Mouse (Mus musculus): ENCODE measurements around the gene Rhno1.

Rhno1 gene

DNA sequence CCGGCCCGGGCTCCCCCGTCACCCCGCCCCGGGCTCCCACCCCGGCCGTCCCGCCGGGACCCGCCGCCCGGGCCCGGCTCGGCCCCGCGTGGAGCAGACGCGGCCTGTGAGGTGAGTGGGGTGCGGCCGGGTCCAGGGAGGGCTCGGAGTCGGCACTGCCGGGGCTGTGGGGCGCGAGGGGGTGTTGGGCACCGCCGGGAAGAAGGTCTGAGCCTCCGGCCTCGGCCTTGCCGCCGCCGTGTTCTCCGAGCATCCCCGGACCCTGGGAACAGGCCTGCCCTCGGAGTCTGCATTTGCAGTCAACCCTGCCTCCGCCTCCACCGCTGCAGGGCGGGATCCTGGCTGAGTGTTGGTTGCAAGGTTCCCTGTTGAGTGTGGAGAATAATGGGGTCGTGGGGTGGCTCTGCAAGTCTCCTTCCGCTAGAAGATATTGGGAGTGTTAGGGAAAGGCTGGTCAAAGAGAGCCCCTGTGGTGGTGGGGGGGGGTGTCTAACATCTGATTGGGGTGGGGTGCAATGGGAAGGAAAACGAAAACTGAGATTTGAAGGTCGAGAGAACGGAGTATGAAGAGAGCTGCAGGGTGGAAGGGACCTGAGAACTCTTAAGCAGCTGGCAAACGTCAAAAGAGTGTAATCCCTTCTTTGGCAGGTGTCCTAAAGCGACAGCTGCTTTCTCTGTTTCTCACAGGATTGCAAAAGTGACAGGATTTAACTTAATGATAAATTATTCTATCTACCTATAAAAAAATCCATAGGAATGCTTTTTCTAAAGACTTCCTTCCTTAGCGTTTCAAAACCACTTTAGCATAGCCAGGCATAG lies 505 bp upstream of the Rhno1 start:
- peak; percentile 45 for DNase-seq (ENCODE audit: inconsistent ontology term)

DNA sequence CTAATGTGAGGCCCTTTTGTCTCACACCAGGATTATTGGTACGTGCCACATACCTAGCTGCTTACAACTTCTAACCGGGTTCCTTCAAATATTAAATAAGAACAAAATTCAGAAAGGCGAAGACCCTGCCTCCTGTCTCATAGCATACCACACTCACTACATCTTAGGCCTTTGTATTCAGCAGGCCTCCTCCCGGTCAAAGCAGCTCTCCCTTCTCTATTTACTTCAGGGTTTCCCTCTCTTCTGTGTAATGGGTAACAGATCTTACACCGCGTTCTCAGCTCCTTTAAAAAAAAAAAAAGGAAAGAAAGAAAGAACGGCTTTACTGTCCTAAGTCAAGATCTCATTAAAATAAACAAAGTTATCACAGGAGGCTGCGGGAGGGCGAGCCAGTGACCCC lies 810 bp downstream of the Rhno1 start:
- no peak for DNase-seq (ENCODE audit: inconsistent ontology term)

DNA sequence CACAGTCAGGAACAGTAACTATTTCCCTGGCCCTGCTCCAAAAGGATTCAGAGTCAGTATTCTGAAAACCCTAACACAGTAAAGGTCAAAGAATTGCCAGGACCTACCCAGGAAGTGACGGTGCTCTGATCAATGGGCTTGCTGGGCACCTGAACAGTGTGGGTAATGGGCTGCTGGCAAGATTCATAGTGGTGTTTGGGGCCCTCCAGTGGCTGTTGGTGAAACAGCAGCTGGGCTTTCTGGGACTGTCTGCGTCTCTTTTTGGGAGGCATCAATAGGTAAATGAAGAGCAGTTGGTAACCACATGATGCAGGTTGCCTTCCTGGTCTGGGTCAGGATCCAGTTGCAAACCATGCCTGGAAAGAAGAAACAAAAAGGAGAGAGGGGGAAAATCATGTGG lies 3.7 kb downstream of the Rhno1 start:
- no peak for DNase-seq (ENCODE audit: inconsistent ontology term)

DNA sequence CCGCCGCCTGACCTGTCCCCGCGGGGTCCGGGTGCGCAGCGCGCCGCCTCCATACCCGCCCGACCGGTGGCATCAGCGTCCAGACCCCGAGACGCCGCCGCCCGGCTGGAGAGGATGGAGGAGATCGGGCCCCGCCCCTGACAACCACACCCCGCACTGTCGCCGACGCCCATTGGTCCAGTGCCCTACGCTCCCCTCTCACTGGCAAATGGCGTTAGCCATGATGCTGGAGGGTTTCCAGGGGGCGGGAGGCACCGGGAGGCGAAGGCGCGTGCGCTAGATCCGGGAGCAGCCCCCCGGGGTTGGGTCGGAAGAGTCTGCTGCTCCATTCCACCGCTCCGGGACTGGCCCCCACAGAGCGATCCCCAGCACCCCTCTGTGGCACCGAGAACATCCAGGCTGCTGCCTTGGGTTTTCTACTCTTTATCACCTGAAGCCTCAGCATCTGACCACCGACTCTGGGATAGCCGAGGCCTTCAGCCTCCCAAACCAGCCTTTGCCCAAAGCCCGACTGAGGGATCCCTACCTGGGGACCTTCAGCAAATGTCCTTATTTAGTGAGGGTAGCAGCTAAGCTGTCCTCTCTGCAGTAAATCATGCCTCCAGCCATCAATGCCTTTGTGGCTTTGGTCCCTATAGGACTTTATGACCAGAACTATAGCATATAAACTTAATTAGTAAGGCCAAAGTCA lies 6.8 kb downstream of the Rhno1 start, which contains the start of gene Tulp3:
Gene Tulp3 (minus strand): TSS at position 126 of the 691 bp plus-strand sequence.
- peak; percentile 99 for DNase-seq (ENCODE audit: inconsistent ontology term)

DNA sequence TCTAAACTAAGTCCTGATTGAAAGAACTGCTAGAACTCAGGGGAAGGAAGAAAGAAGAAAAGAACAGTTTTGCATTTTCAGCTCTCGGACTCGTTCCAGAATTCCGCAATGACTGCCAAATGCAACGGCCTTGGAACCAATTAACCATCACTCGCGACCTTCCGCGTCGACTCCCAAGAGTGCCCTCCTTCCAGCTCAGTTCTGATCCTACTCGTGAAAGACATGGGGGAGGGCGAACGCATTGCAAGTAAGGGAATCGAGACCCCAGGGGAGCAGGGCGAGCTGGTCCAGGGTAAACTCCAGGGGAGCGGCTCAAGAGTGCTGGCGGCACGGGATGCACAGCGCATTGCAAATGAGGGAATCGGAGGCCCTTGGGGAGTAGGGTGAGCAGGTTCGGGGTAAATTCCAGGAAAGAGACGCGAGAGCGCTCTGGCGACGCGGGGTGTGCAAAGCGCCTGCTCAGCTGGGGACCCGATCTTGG lies 7.5 kb downstream of the Rhno1 start:
- DNase-seq (ENCODE audit: inconsistent ontology term), result peak; percentile 82

DNA sequence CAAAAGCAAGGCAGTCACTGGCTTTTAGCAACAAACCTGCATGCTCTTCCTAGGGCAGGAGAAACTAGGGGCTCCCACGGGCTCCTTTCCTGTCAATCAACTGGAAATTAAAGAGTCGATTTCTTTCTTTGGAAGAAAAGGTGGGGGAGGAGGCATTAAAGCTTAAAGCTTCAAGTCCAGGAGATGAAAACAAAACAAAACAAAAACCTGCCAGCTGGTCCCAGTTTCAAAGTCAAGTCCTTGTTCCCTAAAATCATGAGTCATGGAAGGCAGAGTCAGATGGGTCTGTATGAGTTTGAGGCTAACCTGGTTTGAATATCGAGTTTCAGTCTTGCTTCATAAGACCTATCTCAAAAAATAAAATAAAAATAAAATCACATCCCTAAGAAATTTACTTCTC lies 8.6 kb downstream of the Rhno1 start:
- DNase-seq (ENCODE audit: inconsistent ontology term), result peak; percentile 45

DNA sequence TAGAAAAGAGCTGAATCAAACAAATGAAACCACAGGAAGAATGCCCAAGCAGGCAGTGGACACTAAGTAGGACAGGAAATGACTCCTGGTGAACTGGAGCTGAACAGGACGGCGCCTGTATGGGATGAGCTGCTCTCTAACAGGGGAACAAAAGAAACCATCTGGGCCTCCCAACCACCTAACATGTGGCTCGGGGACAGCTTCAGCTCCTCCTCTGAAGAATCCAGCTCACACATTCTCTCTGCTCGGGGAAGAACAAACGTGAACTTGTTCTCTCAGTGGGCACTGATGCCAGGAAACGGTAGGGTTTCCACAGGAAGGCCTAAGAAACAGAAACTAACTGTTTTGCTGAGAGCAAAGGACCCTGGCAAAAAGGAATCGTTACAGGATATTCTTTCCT lies 13.0 kb downstream of the Rhno1 start:
- DNase-seq (ENCODE audit: inconsistent ontology term), result peak; percentile 97

DNA sequence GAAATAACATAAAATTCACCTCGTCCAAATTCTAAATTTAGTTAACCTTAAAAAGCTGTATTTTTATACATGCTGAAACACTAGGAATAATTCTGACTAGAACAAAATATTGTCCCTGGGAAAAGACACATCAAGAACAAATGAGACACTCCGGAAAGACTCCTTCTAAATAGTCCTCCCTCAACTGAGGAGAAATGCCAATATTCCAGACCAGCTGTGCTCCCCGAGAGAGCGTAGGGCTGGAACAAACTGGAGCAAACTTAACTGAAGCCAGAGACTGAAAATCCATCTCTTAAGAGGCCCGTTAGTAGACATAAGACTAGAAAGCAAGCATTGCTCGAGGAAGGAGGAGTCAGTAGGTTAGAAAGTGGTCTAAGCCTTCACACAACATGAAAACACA lies 15.9 kb downstream of the Rhno1 start:
- no peak for DNase-seq (ENCODE audit: inconsistent ontology term)

DNA sequence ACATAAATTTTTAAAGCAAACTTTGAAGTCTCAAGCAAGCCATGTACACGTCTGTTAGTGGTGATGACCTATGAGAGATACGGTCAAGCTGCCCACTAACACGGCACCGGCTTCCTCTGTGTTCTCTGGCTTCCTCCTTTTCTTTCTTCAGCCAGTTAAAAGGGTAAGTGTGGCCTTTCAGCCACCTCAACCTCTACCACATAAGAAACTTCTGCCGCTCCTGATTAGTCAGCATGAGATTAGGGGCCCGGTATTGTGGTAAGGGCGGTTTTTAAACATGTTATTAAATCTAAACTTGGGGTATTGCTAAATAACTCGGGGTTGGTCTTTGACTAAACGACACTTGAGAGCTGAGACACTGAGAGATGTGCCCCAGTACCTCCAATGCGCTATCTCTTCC lies 17.1 kb downstream of the Rhno1 start:
- DNase-seq (ENCODE audit: inconsistent ontology term), result no peak

DNA sequence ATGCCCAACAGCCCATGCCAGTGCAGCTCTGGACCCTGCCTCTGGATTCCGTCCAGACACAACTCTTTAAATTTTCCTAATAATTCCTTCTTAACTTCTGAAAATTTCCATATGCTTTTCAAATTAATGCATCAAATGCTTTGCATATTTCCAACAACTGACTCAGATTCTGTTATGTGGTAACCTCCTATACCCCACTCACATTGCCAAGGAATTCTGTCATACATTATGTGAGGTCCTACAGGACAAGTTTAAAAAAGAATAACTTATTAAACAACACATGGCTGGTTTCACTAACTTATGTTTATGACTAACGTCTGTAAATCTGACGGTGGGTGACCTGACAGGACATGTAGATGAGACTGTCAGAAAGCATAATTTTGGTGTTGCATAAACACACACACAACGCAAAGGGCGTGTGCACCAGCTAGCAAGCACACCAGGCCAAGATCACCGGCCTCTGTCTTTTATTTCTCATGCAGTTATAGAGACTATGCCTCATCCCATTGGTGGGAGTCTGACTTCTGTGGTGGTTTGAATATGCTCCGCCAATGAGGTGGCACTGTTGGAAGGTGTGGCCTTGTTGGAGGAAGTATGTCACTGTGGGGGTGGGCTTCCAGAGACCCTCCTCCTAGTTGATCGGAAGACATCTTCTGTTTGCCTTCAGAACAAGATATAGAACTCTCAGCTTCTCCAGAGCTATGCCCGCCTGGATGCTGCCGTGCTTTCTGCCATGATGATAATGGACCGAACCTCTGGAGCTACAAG lies 20.6 kb downstream of the Rhno1 start:
- no peak for DNase-seq (ENCODE audit: inconsistent ontology term)

DNA sequence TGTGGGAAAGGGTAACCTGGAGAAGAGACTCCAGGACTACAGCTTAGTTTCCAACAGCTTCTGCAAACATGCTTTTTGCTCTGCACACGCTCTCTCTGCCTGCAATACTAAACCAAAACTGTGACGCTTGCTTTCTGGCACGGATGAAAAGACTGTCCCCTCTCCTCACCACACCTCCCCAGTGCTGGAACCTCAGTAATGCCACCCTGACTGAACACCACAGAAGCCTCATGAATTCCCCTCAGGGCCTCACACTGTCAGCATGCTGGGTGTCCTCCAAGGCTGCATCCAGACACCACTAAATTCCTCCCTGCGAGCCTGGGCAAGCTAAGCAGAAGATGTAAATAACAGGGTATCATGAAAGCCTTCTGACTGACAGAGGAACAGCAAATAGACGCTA lies 23.8 kb downstream of the Rhno1 start:
- DNase-seq (ENCODE audit: inconsistent ontology term), result peak; percentile 97

DNA sequence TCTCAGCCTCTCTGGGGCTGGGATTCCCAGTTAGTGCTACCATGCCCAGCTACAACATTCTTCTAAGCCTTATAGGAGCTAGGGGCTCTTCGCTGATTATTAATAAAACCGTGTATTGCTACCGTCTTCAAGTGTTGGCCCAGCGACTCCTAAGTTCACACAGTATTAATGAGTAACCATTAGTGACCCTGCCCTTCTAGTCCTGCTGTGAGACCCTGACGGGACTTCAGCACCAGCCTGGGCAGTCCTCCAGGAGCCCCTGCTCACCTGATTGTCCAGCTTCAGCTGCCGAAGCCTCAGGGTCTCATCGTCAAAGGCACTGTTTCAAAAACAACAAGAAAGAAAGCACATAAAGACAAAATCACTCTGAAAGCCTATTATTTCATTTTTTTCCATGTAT lies 25.2 kb downstream of the Rhno1 start:
- no peak for DNase-seq (ENCODE audit: inconsistent ontology term)

DNA sequence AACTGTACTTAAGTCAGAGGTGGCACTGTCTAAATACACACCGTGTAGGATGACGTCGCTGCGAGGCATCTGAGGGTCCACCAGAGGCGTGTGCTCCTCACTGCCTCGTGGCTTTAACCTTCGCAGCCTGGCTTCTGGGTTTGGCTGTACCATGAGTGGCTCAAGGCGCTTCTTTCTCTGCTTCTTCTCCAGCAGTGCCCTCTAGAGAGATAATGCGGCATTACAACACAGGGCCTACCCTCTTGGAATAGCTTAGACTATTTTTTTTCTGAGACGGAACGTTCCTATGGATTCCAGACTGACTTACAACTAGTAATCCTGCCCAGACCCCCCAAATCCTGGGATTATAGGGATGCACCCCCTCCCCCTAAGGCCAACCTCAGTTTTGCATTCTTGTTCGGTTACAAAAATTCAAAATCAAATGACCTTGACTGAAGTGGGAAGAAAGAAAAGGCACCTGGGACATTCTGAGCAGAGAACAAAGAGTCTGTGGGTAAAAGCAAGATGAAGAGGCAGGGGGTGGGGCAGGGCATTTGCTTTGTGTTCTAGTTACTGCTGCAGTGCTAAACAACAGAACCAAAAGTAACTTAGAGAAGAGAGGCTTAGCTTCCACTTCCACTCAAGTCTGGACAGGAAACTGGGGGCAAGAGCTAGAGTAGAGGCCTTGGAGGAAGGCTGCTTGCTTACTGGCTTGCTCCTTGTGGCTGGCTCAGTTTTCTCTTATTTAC lies 28.1 kb downstream of the Rhno1 start:
- DNase-seq (ENCODE audit: inconsistent ontology term), result peak; percentile 66

DNA sequence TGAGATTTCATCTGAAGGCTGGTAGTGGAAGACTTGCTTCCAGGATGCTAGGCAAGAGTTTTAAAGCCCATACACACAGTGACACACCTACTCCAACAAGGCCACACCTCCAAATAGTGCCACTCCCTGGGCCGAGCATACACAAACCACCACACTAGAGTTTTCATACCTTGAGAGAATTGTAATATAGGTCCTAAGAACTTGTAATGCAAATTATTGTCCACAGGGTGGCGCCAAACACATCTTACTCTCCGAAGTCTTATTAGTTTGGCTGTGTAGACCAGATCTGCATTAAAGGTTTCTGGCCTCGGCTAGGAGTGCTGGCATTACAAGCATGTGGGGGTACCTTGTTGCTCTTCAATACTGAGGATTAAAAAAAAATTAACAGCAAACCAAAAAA lies 44.4 kb downstream of the Rhno1 start:
- peak; percentile 73 for DNase-seq (ENCODE audit: inconsistent ontology term)

DNA sequence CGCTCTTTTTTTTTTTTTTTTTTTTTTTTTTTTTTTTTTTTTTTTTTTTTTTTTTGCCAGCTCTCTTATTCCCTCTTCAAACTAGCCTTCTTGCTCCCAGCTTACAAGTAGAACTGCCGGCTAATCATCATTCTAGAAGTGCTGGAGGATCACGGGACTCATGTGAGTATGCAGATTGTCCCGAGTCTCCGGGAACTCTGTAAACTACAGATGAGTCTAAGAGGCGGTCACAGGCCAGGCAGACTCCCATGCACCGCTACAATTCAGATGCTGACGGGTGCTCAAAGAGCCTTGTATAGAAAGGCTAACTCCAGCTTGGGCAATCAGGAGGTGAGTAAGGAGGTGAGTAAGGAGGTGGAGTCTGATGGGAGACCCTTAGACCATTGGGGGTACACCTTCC lies 47.1 kb downstream of the Rhno1 start:
- no peak for DNase-seq (ENCODE audit: inconsistent ontology term)

DNA sequence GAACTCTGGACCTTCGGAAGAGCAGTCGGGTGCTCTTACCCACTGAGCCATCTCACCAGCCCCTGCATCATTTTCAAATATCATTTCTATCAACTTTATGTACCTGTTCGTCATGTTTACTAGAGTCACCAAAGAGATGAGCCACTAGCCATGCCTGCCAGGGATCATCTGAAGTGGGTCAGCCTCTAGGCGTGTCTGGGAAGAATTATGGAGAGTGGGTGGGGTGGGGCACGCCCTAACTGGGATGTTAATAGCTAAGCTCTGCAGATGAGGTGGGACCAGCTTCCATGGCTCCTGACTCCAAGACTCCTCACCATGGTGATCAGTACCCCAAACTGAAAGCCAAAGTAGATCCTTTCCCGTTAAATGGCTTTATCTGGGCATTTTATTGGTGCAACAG lies 47.9 kb downstream of the Rhno1 start:
- DNase-seq (ENCODE audit: inconsistent ontology term), result no peak

DNA sequence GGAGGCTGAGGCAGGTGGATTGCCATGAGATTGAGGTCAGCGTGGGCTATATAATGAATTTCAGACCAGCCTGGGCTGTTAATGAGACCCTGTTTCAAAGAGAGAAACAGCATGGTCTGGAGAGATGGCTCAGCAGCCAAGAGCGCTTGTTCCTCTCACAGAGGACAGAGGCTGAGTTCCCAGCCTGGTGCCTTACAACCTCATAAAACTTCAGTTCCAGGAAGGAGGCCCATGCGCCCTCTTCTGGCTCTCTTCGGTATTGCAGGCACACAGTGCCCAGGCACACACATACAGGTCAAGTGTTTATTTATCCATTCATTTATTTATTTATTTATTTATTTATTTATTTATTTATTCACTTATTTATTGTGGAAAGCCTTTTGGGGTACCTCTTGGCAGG lies 54.4 kb downstream of the Rhno1 start:
- no peak for DNase-seq (ENCODE audit: inconsistent ontology term)
